Mouse (Mus musculus): ENCODE measurements around the gene Slc1a7. TPM values are rescaled to one million over a fixed set of nuclear protein-coding genes. Genes with fewer than 3 reads are reported as not detected.

Gene Slc1a7
- total and polyA plus RNA-seq, 2 experiments from 2014 or later, result 0.08 to 0.65 TPM

- H3K4me1 ChIP-seq (ENCODE audit: control insufficient read depth, insufficient read depth), result peaks cover 15% of the 10 kb centered on the region
- H3K4me3 ChIP-seq (ENCODE audit: low read depth, low read length), result no peak overlapping the region
- no peak for TF ChIP-seq CTCF (IDR thresholded peaks at IDR 0.05; ENCODE audit: low read depth)
- no peak for DNase-seq (ENCODE audit: low spot score)
- H3K4me2 ChIP-seq (ENCODE audit: low read depth, low read length), result no peak overlapping the region
- H3K36me3 ChIP-seq (replicated peaks; ENCODE audit: control insufficient read depth, insufficient read depth, low read length), result no peaks in the 10 kb centered on the region
- no peaks in the 10 kb centered on the region for H3K27me3 ChIP-seq (ENCODE audit: control insufficient read depth, insufficient read depth, low read length)
- no peak overlapping the region for H3K9ac ChIP-seq (replicated peaks; ENCODE audit: low read depth, low read length)
- no peak overlapping the region for H3K27ac ChIP-seq (ENCODE audit: low read depth)
- 76% methylated on average over 2 of the region's 2 CpGs for WGBS
- no peaks in the 10 kb centered on the region for H3K9me3 ChIP-seq (replicated peaks; ENCODE audit: control insufficient read depth, low read length)
- ATAC-seq (ENCODE audit: insufficient read depth, low read depth), result no peak
Observed at GRCm38 (mm10) chr4:108014466-108014865, 46.3 kb downstream of the Slc1a7 start.

- Histone ChIP-seq H3K27ac (ENCODE audit: low read depth) (peak overlapping the region; percentile 57; the same call in 1 of the 2 replicates), H3K4me2 (ENCODE audit: low read depth, low read length) (no peak overlapping the region), H3K36me3 (replicated peaks; ENCODE audit: control insufficient read depth, insufficient read depth, low read length) (no peaks in the 10 kb centered on the region), H3K4me3 (ENCODE audit: low read depth, low read length) (no peak overlapping the region), H3K4me1 (ENCODE audit: control insufficient read depth, insufficient read depth) (peaks cover 15% of the 10 kb centered on the region), H3K27me3 (ENCODE audit: control insufficient read depth, insufficient read depth, low read length) (no peaks in the 10 kb centered on the region), H3K9me3 (replicated peaks; ENCODE audit: control insufficient read depth, low read length) (0 out of 2 replicates have a peak, but pooled peaks cover 2% of the 10 kb centered on the region), H3K9ac (replicated peaks; ENCODE audit: low read depth, low read length) (no peak overlapping the region)
- ATAC-seq (ENCODE audit: insufficient read depth, low read depth) (peak; percentile 90), DNase-seq (ENCODE audit: low spot score) (peak; percentile 78)
- TF ChIP-seq EP300 (IDR thresholded peaks at IDR 0.05; ENCODE audit: low read depth) (peak; percentile 90), CTCF (IDR thresholded peaks at IDR 0.05; ENCODE audit: low read depth) (peak; percentile 56)
- 39% methylated on average over 14 of the region's 14 CpGs for WGBS
Observed at GRCm38 (mm10) chr4:108015067-108015765, 47.1 kb downstream of the Slc1a7 start.

GRCm38 (mm10) chr4:108016321-108016720 is 48.2 kb downstream of the Slc1a7 start:
- no peaks in the 10 kb centered on the region for H3K36me3 ChIP-seq (replicated peaks; ENCODE audit: control insufficient read depth, insufficient read depth, low read length)
- no peak overlapping the region for H3K9ac ChIP-seq (replicated peaks; ENCODE audit: low read depth, low read length)
- H3K4me2 ChIP-seq (ENCODE audit: low read depth, low read length), result no peak overlapping the region
- 85% methylated on average over 3 of the region's 3 CpGs for WGBS
- H3K9me3 ChIP-seq (replicated peaks; ENCODE audit: control insufficient read depth, low read length), result 0 out of 2 replicates have a peak, but pooled peaks cover 6% of the 10 kb centered on the region
- no peak for DNase-seq (ENCODE audit: low spot score)
- TF ChIP-seq EP300 (IDR thresholded peaks at IDR 0.05; ENCODE audit: low read depth), result no peak
- no peak for TF ChIP-seq CTCF (IDR thresholded peaks at IDR 0.05; ENCODE audit: low read depth)
- no peaks in the 10 kb centered on the region for H3K27me3 ChIP-seq (ENCODE audit: control insufficient read depth, insufficient read depth, low read length)
- peaks cover 15% of the 10 kb centered on the region for H3K4me1 ChIP-seq (ENCODE audit: control insufficient read depth, insufficient read depth)
- H3K27ac ChIP-seq (ENCODE audit: low read depth), result no peak overlapping the region
- H3K4me3 ChIP-seq (ENCODE audit: low read depth, low read length), result no peak overlapping the region
- ATAC-seq (ENCODE audit: insufficient read depth, low read depth), result no peak

- Histone ChIP-seq H3K36me3 (replicated peaks; ENCODE audit: control insufficient read depth, insufficient read depth, low read length) (no peaks in the 10 kb centered on the region), H3K4me3 (ENCODE audit: low read depth, low read length) (no peak overlapping the region), H3K4me2 (ENCODE audit: low read depth, low read length) (no peak overlapping the region), H3K9me3 (replicated peaks; ENCODE audit: control insufficient read depth, low read length) (0 out of 2 replicates have a peak, but pooled peaks cover 6% of the 10 kb centered on the region), H3K9ac (replicated peaks; ENCODE audit: low read depth, low read length) (no peak overlapping the region), H3K27ac (ENCODE audit: low read depth) (no peak overlapping the region), H3K4me1 (ENCODE audit: control insufficient read depth, insufficient read depth) (peaks cover 15% of the 10 kb centered on the region), H3K27me3 (ENCODE audit: control insufficient read depth, insufficient read depth, low read length) (no peaks in the 10 kb centered on the region)
- DNase-seq (ENCODE audit: low spot score) (no peak), ATAC-seq (ENCODE audit: insufficient read depth, low read depth) (no peak)
- 77% methylated on average over 7 of the region's 7 CpGs for WGBS
- TF ChIP-seq CTCF (IDR thresholded peaks at IDR 0.05; ENCODE audit: low read depth) (no peak), EP300 (IDR thresholded peaks at IDR 0.05; ENCODE audit: low read depth) (no peak)
Observed at GRCm38 (mm10) chr4:108017839-108018238, 49.7 kb downstream of the Slc1a7 start.

GRCm38 (mm10) chr4:108018241-108018923 is 50.2 kb downstream of the Slc1a7 start:
- no peak overlapping the region for H3K27ac ChIP-seq (ENCODE audit: low read depth)
- TF ChIP-seq CTCF (IDR thresholded peaks at IDR 0.05; ENCODE audit: low read depth) (no peak), EP300 (IDR thresholded peaks at IDR 0.05; ENCODE audit: low read depth) (no peak)
- no peaks in the 10 kb centered on the region for H3K27me3 ChIP-seq (ENCODE audit: control insufficient read depth, insufficient read depth, low read length)
- WGBS, result 50% methylated on average over 10 of the region's 10 CpGs
- peaks cover 15% of the 10 kb centered on the region for H3K4me1 ChIP-seq (ENCODE audit: control insufficient read depth, insufficient read depth)
- DNase-seq (ENCODE audit: low spot score) (no peak), ATAC-seq (ENCODE audit: insufficient read depth, low read depth) (no peak)
- H3K9me3 ChIP-seq (replicated peaks; ENCODE audit: control insufficient read depth, low read length), result 0 out of 2 replicates have a peak, but pooled peaks cover 6% of the 10 kb centered on the region
- no peak overlapping the region for H3K4me3 ChIP-seq (ENCODE audit: low read depth, low read length)
- no peak overlapping the region for H3K4me2 ChIP-seq (ENCODE audit: low read depth, low read length)
- no peaks in the 10 kb centered on the region for H3K36me3 ChIP-seq (replicated peaks; ENCODE audit: control insufficient read depth, insufficient read depth, low read length)
- H3K9ac ChIP-seq (replicated peaks; ENCODE audit: low read depth, low read length), result no peak overlapping the region

Measured in heart, postnatal 0 days (tissue).